Comparison of ENCODE assay signal across 10 mouse cellular contexts in the genomic region with DNA sequence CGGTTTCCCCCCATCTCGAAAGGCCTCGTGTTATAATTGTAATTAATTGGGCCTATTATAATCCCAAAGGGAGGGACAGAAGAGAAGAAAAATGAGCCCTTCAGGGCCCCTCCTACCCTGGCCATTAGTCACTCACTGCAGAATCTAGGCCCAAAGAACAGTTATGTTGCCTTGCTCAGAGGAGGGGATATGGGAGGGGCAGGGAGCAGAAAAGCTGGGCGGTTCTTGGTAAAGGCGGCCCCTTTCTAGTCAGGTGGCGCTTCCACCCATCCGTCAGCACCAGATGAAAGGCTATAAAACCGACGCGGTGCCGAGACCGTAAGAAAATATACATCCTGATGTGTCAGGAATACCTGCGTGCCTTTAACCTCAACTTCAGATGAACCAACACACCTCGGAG.
DNase-seq lines count a peak whose midpoint lies in the region; ATAC-seq and TF ChIP-seq lines count a peak whose summit lies in the region.
"Had no signal": no experiment of that assay in that cellular context is flagged by ENCODE, and none has a peak within 500 bp of the region (broad histone marks: within the 10 kb centered on the region; RNA-seq: fewer than 3 reads in every experiment).

No protein-coding gene starts in this region.

- ATAC-seq in kidney, postnatal 0 days (replicated peaks; ENCODE audit: low FRiP score, low read depth), result peak; percentile 49
- ATAC-seq in erythroblast, adult 5-6 weeks (replicated peaks; ENCODE audit: low FRiP score, poor library complexity, severe bottlenecking), result no peak

- WGBS in kidney, postnatal 0 days, result 11% methylated on average over 14 of the region's 14 CpGs

- TF ChIP-seq CTCF in kidney, postnatal 0 days (IDR thresholded peaks at IDR 0.05; ENCODE audit: low read depth), result no peak

- peaks cover 15% of the 10 kb centered on the region for H3K4me1 ChIP-seq in kidney, postnatal 0 days (replicated peaks; ENCODE audit: insufficient read depth, low read length)

- no peaks in the 10 kb centered on the region for H3K27me3 ChIP-seq in kidney, postnatal 0 days (ENCODE audit: insufficient read depth, low read length)

- H3K9ac ChIP-seq in kidney, postnatal 0 days (ENCODE audit: low read depth, low read length), result no peak overlapping the region

- no peak overlapping the region for H3K4me3 ChIP-seq in kidney, postnatal 0 days (replicated peaks; ENCODE audit: low read depth, low read length)

- H3K9me3 ChIP-seq in kidney, postnatal 0 days (replicated peaks; ENCODE audit: low read length), result no peaks in the 10 kb centered on the region

- peak overlapping the region; percentile 35 for H3K4me2 ChIP-seq in kidney, postnatal 0 days (ENCODE audit: low read length)

- H3K27ac ChIP-seq in kidney, postnatal 0 days, result no peak overlapping the region

- H3K36me3 ChIP-seq in kidney, postnatal 0 days (ENCODE audit: insufficient read depth, low read length), result no peaks in the 10 kb centered on the region

- DNase-seq in kidney, postnatal 0 days (ENCODE audit: low spot score), result peak; percentile 85
- DNase-seq in kidney, adult 18-20 months, result no peak
- DNase-seq in embryo, embryonic 10.5 days (ENCODE audit: low spot score), result peak; percentile 62
- peak; percentile 2 for DNase-seq in induced T-regulatory cell, adult 2 months (ENCODE audit: low read depth)
- peak; percentile 44 for DNase-seq in naive thymus-derived CD4-positive, alpha-beta T cell, adult 2 months (ENCODE audit: low read depth)
- DNase-seq in testis, postnatal 14 days (ENCODE audit: low spot score), result no peak
- DNase-seq in cerebellum, adult 9-11 months, result no peak
- DNase-seq: cerebellum, adult 9-10 months; lung, adult 18-20 months had no signal

Comparison
In these comparisons a context has a peak if more than half of its experiments do, and no peak if none do; other contexts are left out.
1. DNase-seq: peak in kidney, postnatal 0 days (single experiment), embryo, embryonic 10.5 days (single experiment), induced T-regulatory cell, adult 2 months (single experiment) and naive thymus-derived CD4-positive, alpha-beta T cell, adult 2 months (single experiment); none in kidney, adult 18-20 months (single experiment), testis, postnatal 14 days (single experiment) and cerebellum, adult 9-11 months (single experiment).